Mouse (Mus musculus): ENCODE measurements around the gene Tfdp1.

- TF ChIP-seq CTCF (IDR thresholded peaks at IDR 0.05; ENCODE audit: borderline replicate concordance, insufficient read depth, low read length) (no peak), POLR2A (IDR thresholded peaks at IDR 0.05; ENCODE audit: low read depth, low read length) (no peak)
Observed at GRCm38 (mm10) chr8:13427351-13427750, 88.8 kb downstream of the Tfdp1 start.
